Mouse (Mus musculus): ENCODE measurements around the gene Crtam. TPM values are rescaled to one million over a fixed set of nuclear protein-coding genes. Genes with fewer than 3 reads are reported as not detected.

Crtam gene
- total RNA-seq, 2 experiments from 2014 or later: 0.19 TPM; not detected in 1

DNA sequence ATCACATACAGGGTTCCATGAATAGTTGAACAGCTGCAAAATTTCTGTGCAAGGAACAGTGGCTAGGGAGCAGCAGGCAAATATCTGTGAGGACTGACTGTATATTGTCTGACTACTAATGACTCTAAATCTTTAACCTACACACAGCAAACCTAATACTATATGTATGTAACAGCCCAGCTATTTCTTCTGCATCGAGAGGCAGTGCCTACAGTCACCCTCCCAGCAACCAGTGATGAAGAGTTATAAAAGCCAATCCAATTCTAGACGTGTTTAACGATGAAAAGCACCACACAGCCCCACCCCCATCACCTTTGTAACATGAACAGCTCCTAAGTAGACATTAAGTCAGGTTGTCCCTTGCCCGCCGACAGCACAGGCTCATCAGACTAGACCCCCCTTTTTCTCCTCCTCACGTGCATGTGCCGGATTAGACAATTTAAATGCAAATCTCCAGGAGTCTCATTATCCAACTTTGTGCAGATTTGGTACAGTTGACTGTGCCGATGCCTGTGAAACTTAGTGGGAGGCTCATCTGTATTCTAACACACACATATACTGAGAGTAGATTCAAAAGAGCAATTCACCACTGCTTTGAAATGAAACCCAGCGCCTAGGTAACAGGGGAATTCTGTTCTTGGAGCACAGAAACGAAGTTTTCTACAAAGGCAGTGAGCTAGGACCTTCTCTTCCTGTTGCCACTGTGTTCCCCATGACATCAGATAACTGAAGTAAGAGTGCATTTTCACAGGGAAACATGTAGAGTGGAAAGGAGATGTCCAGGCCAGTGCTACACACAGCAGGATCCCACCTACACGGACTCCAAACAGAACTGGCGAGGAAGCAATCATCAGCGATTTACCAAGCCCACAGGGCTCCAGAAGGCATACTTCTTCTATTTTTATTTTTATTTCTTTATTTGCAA, 7.3 kb upstream of the Crtam start:
- no peak for DNase-seq (ENCODE audit: extremely low spot score in 1 of 2, low spot score in 1 of 2)

DNA sequence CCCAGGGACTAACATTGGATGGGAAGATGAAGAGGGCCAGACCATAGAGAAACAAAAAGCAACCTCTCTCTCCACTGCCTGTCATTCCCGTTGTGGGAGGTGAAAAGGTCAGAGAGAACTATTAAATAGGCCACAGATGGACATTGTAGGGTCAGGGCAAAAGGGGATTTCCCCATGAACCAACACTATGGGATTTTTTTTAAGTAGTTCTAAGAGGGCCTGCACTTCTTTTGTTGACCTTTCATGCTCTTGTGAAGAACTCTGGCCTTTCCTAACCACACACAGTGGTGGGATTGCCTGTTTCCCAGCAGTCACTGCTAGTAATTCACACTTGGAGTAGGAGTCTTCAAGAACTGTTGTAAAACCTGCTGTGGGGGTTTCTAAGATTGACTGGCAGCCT, 3.4 kb upstream of the Crtam start:
- DNase-seq (ENCODE audit: extremely low spot score in 1 of 2, low spot score in 1 of 2): no peak

DNA sequence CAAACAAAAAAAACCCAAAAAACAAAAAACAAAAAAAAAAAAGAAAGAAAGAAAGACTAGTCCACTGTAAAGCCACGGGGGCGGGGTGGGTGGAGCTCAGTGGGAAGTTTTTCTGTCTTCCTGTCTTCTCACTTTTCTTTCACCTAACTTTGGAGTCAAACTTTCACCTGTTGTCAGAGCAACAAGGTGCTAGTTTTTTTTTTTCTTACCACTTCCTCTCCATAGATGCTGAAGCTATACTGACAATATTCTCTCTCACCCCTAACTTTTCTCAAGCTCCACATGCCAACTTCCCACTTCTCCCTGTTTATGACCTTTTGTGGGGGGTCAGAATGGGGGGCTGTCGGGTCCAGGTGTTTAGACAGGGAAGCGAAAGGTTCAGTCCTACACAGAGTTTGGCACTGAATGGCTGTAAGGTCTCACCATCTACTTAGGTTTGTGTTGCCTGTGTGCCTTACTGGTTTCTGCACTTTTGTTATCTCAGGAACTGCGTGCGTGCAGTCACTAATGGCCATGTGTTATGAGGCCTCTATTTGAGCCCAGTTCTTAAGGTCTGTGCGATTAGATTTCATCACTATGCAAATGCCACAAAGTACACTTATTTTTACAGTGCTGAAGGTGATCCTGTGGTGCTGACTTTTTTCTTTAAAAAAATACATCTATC, 7.2 kb downstream of the Crtam start:
- no peak for DNase-seq (ENCODE audit: extremely low spot score in 1 of 2, low spot score in 1 of 2)

DNA sequence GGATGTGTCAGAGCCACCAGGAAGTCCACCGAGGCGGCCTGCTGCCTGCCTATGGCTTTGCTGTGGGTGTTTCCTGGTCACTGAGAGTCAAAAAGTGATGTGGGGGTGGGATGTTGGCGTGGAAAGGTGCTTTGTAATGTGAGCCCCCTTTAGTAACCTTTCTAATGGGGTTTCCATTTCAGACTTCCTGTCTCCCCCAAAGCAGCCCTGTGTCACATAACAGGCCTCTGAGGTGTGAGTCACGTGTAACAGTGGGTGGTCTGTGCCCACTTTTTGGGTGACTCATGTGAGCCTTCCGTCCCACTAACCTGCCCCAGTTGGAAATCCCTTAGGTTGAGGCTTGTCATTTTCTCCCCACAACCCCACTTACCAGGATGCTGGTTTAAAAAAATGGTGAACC, 10.4 kb downstream of the Crtam start:
- DNase-seq (ENCODE audit: extremely low spot score in 1 of 2, low spot score in 1 of 2): no peak

DNA sequence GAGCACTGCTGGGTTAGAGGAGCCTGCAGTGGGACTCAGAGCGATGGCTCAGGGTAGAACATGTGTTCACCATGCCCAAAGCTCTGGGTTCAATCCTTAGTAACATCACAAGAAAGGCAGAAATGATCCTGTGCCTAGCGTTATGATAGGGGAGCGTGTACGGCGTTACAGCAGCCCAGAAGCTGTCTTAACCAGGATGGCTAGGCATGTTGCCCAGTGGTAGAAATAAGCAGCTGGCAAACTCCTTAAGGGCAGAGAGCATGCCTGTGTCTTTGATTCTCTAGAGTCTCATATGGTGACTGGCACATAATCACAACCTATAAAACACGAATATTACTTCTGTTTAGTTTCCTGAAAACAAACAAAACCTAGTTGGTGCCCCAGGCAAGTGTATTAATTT, 12.9 kb downstream of the Crtam start:
- DNase-seq (ENCODE audit: extremely low spot score in 1 of 2, low spot score in 1 of 2): no peak

DNA sequence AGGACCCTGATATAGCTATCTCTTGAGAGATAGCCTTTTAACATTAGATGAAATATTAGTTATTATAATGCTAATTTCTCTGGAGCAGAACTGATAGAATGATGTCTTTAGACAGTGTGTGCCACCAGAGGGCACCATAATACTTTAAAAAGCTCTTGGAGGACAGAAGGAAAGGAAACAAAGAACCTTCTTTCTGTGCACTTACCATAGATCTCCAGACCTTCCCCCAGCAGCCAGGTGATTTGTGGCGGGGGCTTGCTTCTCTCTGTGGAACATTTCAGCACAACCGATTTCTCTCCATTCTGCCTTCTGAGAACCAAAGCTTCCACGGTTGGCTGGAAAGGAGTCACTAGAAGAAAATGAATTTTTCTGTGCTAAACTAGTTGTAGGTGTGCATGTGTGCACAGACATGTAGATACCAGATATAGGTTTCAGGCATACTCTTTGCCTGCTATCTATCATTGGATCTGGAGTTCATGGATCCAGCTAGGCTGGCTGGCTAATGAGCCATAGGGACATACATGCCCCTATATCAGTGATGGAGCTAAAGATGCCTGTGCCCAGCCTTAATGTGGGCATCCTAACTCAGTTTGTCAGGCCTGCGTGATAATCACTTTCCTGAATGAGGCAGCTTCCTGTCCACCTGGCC, 14.4 kb downstream of the Crtam start:
- peak; percentile 36 to 75 for DNase-seq (ENCODE audit: extremely low spot score in 1 of 2, low spot score in 1 of 2)

DNA sequence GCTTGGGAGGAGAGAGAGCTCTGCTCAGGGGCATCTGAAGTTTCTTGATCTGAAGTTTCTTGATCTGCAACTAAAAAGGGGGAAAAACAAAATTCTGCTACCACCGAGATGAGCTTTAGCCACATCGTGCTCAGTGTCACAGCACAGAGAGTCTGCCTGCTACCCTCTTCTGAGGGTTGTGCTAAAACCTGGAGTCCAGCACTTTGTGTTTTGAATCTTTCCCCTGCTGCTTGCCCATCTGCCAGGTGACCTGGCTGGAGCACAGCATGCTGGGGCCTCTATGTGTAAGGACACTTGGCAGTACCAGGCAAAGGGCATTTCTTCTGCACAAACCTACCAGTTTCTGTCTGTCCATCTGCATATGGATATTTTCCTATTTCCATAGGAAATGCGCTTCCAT, 20.1 kb downstream of the Crtam start:
- DNase-seq (ENCODE audit: extremely low spot score in 1 of 2, low spot score in 1 of 2): no peak

DNA sequence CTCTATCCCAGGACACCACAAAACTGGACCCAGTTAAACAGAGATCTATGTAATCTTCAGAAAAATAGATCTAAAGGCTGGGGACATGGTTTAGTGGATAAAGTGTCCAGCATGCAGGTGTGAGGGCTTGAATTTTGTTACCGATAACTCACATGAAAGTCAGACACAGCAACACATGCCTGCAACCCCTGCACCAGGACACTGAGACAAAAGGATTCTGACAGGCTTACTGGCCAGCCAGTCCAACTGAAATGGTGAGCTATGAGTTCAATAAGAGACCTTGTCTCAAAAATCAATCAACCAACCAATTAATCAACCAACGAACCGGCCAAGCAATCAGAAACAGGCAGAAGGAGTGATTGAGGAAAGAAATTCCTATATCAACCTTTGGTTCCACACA, 20.7 kb downstream of the Crtam start:
- no peak for DNase-seq (ENCODE audit: extremely low spot score in 1 of 2, low spot score in 1 of 2)

DNA sequence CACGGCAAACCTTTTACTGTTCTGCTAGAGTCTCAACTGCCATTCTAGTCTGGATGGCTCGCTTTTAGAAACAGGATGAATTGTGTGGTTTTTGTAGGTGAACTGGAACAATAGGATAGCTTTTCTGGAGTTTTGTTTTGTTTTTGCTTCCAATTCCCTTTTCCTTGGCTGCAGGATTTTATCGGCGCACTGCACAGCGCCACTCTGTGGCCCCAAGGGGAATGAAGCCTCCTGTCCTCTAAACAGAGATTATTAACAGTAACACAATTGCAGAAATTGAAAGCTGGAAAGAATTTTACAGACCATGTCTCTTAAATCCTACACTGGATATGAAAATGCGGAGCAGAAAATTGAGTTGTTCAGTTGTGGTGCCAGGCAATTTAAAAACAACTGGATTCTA, 21.9 kb downstream of the Crtam start:
- DNase-seq (ENCODE audit: extremely low spot score in 1 of 2, low spot score in 1 of 2): peak in 1 of 2 experiments; percentile 48

DNA sequence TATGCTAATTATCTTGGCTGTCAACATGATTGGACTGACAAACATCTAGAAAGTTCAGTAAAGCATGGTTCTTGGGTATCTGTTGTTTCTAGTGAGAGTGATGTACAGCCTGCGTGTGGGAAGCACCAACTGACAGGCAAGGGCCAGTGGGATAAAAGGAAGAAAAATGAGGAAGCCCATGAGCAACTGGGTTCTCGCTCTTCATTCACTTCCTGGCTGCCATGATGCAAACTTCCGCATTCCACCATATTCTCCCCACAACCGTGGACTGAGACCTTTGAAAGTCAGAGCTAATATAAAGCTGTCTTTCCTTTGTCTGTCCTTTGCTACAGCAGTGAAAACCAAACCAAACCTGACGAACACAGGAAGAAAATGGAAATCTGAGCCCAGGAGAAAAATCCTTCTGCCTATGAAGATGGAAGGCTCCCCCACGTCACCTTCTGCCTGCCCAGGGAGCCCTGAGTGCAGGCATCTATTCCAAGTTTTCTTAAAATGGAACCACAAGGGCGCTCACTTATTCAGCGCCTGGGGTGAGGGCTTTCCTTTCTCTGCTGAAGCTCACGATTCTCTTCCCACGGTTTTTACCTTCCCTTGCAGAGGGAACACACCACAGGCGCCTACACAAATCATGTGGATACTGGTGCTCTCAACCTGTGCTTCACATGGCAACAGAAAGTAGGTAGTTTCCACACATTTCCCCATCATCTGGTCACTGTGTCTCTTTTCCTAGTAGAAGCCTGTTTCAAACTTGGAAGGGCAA, 30.2 kb downstream of the Crtam start:
- DNase-seq (ENCODE audit: extremely low spot score in 1 of 2, low spot score in 1 of 2): no peak

DNA sequence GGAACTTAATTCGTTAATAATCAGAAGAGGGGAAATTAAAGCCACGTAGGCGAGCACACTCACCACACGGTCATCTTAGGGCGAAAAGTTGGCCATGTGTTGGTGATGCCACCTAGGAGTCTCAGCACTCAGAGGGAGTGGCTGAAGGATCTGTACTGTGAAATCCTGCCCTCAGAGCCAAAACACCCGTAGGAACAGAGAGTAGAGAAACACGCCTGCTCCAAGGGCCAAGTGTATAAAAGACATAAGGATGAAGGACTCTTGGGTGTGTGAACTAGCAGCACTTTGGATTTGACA, 40.1 kb downstream of the Crtam start:
- DNase-seq (ENCODE audit: extremely low spot score in 1 of 2, low spot score in 1 of 2): no peak

DNA sequence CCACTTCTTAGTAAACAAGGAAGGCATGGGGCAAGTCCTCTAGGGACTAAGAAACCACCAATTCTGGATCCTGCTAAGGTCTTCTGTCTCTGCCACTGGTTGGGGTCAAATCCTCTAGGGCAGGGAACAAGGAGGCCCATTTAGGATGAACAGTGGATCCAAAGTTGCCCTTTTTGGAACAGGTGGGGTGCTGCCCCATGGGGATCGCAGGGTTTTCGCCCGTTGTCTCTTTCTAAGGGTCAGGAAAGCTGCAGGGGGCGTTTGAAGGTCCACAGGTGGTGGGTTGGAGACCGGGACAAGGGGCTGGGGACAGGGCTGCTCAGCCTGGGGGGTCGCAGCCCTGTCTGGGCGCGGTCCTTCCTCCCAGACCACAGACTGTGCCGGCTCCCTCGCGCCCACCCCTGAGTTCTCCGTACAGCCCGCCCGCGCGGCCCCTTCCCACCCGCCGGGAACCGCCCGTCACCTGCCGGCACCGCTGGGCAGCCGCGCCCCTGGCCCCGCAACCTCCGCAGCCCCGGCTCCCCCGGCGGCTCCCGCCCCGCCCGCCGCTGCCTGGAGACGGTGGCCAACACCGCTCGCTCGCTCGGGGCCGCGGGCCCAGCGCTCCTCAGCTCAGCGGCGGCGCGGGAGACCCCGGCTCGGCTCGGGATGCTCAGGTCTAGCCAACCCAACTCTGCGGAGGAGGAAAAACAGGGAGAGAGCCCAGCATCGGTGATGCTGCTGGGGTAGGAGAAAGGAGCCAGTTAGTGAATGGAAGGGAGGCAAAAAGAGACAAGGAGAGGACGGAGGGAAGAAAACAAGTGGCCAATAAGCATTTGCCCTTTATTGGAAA, 40.6 kb downstream of the Crtam start, which contains the start of gene Jhy:
Gene Jhy, minus strand, starts transcription at position 533 of the 832 bp plus-strand sequence.
- DNase-seq (ENCODE audit: extremely low spot score in 1 of 2, low spot score in 1 of 2): no peak

DNA sequence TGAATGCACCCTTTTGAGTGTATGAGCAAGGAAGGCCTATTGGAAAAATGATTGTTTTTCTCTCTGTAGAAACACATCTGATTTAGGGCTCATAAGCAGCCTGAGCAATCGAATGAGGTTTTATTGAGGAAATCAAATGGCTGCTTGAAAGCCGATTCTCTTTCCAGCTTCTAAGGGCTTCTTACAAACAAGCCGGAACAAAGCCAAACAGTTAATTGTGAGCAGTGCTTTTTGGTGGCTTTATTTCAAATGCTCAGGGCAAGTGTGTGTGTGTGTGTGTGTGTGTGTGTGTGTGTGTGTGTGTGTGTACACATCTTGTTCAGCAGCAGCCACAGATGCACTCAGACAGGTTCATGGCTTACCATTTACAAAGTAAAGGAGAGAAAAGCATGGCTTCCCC, 43.0 kb downstream of the Crtam start:
- no peak for DNase-seq (ENCODE audit: extremely low spot score in 1 of 2, low spot score in 1 of 2)

DNA sequence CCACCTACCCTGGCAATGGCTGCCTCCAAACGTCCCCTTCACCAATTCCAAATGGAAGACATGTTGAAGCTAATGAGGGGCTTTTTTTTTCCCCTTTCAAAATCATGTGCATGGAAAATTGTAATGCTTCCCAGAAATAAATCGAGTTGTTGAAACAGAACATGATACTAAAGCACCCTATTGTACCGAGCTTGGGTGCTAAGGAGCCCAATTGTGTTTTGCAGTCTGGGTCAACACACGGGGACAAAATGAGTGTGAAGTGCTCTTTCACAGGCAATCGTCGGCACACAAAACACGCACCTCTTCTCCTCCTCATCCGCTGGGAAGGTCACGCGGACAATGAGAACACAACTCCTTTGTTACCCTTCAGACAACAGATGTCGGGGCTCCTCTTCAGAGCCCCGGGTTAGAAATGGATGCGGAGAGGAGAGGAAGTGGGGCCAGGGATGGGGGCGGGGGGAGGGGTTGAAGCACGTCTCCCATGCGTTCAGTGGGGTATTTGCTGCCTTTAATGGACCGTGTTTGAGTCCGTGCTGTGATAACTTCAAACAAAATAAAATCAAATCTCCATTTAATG, 55.3 kb downstream of the Crtam start:
- DNase-seq (ENCODE audit: extremely low spot score in 1 of 2, low spot score in 1 of 2): no peak

DNA sequence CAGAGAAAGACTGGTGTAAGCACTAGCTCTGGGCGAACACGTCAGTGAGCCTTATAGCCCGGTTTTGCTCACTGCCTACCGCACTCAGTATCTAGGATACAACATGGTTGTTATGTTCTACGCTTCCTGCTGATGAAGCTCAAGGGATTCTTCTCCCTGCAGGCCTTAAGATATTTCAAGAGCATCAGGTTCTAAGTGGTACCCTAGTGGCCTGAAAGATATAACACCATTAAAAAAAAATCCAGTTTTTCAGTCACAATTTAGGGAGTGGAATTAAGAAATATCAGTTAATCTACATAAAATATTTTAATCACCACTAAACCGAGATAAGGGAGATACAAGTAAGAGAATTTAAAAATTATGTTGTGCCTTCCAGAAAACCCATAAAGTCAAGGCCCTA, 56.0 kb downstream of the Crtam start:
- no peak for DNase-seq (ENCODE audit: extremely low spot score in 1 of 2, low spot score in 1 of 2)

DNA sequence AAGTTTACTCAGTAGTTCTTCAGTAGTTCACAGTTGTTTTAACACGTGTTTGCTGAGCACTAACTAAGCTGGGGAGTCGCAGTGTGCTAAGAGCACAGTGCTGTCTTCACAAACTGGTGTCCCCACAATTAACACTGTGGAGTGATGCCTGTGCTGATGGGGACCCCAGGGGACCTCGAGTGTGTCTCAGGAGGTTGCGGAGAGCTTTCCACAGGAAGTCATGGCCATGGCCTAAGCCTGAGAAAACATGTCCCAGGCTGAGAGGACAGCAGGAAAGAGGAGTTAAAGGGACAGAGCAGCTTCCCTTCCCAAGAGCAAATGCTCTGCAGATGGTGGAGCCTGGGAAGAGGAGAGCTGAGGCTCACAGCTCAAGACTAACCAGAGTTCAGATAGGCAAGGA, 57.3 kb downstream of the Crtam start:
- DNase-seq (ENCODE audit: extremely low spot score in 1 of 2, low spot score in 1 of 2): no peak

DNA sequence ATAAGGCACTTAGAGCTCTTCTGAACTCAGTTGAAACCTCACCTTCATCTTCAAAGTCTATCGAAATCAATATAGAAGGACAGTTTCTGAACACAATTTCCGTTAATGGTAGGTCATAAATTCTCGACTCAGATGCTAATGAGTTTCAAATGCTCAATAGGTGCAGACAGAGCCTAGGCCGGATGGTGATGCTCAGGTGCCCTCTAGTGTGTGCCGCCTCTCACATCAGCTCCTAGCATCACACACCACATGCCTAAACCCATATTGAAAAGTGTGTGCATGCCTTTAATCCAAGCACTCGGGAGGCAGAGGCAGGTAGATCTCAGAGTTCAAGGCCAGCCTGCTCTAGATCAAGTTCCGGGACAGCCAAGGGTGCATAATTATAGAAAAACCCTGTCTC, 67.0 kb downstream of the Crtam start:
- peak in 1 of 2 experiments; percentile 8 for DNase-seq (ENCODE audit: extremely low spot score in 1 of 2, low spot score in 1 of 2)

DNA sequence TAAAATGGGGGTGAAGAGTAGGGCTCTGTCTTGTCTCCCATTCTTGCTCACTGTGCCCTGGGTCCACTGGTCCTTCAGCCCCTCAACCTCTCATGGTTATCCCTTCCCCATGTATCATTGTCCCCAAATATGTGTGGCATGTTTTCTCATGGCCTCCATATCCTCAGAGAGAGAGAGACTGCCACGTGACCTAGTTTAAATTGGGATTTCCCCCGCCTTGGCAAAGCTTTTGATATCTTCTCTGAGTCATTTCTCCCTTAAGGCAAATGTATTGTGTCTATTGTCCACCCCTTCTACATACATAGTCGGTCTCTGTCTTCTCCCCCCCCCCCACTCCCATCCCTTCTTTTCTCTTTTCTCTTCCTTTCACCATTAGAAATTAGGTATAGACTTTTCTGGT, 71.1 kb downstream of the Crtam start:
- no peak for DNase-seq (ENCODE audit: extremely low spot score in 1 of 2, low spot score in 1 of 2)

DNA sequence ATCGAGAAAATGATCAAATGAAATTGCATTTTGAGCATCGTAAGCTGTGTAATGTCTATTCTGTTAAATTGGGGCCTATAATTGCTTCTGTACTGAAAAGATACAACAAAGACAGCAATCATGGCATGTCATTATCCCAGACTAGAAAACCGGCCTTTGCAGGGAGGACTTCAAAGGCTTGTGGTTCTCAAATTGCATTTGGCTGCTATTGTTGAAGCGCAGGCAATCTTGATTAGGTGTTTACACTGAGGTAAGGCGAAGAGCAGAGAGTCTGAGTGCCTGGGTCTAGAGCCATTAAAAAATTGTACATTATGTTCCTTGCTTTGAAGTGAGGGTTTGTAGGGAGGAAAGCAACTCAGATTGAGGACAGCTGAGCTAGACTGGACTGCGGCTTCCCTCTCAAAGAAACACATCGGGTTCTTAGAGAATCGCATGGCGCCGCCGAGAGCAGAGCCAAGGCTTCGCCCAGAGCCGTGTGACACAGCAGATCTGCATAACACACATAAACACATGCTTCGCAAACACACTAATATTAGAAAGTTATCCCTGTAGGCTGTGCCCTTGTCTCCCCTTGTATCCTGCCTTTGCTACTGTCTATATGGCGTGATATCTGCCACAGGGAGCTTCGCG, 77.0 kb downstream of the Crtam start:
- no peak for DNase-seq (ENCODE audit: extremely low spot score in 1 of 2, low spot score in 1 of 2)
